Mouse (Mus musculus) thymus, adult 2 months (tissue): ENCODE data around the gene Nf1. TPM values are rescaled to one million over a fixed set of nuclear protein-coding genes. Genes with fewer than 3 reads are reported as not detected.

Experiments
- DNase-seq: peaks from one replicate; pipeline ENCODE4 v3.0.0; 2021
- H3K27ac ChIP-seq: fragments of 200-500 bp; 2 replicates; pipeline ENCODE4 v1.5.1; 2012; ENCODE audit warnings: low read length, control low read depth; ENCODE audit not compliant: control insufficient read depth, insufficient read depth
- H3K27me3 ChIP-seq: fragments of 200-500 bp; 2 replicates; pipeline ENCODE4 v1.6.1; 2012; ENCODE audit warnings: mild to moderate bottlenecking, low read length, moderate library complexity, mixed read lengths; ENCODE audit not compliant: control insufficient read depth, insufficient read depth
- H3K36me3 ChIP-seq: fragments of 200-500 bp; 2 replicates; pipeline ENCODE4 v1.6.1; 2012; ENCODE audit warnings: mild to moderate bottlenecking, low read length, moderate library complexity; ENCODE audit not compliant: control insufficient read depth, insufficient read depth
- H3K4me1 ChIP-seq: fragments of 200-500 bp; replicated peaks from 2 replicates; pipeline ENCODE4 v1.6.1; 2012; ENCODE audit warnings: low read length; ENCODE audit not compliant: control insufficient read depth, insufficient read depth
- H3K4me3 ChIP-seq: fragments of 200-500 bp; 2 replicates; pipeline ENCODE4 v1.5.1; 2012; ENCODE audit warnings: mild to moderate bottlenecking, low read length, control low read depth, moderate library complexity; ENCODE audit not compliant: control insufficient read depth, insufficient read depth
- CTCF ChIP-seq: fragments of 200-500 bp; IDR thresholded peaks from 2 replicates; pipeline ENCODE4 v1.5.1; 2012; ENCODE audit warnings: mild to moderate bottlenecking, control low read depth, low read length, moderate library complexity, borderline replicate concordance; ENCODE audit not compliant: control insufficient read depth, poor library complexity, insufficient read depth; ENCODE audit errors: extremely low read depth
- POLR2A ChIP-seq: fragments of 200-500 bp; IDR thresholded peaks from 2 replicates; pipeline ENCODE4 v1.6.1; 2012; ENCODE audit warnings: mild to moderate bottlenecking, low read length, control low read depth, moderate library complexity; ENCODE audit not compliant: control insufficient read depth, poor library complexity, insufficient read depth; ENCODE audit errors: extremely low read depth
- WGBS: fragments of 180-500 bp; shearing (Covaris S2); methylation state at CpG from one replicate; pipeline ENCODE4 v1.1.7; 2018; 5-methylcytosine and 5-hydroxymethylcytosine counted together
- polyA plus RNA-seq: library from polyadenylated mRNA; depleted of rRNA; stranded (reverse); fragments of >200 nt; gene quantifications from 2 replicates; pipeline ENCODE4 v1.2.3, GENCODE M21; 2012

Nf1 gene
- polyA plus RNA-seq, 1 experiment = 6.9 TPM

DNA sequence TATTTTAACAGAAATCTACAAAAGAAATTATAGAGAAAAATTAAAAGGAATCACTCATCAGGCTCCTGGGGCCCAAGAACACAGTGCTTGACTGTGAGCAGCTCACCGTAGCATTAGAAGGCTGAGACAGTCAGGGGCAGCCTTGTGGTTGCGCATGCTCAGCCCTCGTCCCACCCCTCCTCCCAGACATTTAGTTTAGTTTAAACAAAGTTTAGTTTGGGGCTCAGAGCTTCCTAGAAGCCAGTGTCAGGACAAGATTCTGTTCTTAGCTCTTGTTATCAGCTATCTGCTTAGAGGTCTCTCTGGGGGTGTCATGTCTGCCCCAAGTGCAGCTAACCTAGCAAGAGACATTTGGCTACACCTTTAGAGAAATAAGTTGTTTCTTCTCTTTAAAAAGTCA lies 189.1 kb downstream of the Nf1 start:
- DNase-seq = no peak
- Histone ChIP-seq H3K4me3 (no peak overlapping the region), H3K27me3 (no peaks in the 10 kb centered on the region), H3K36me3 (no peaks in the 10 kb centered on the region), H3K4me1 (peaks cover 30% of the 10 kb centered on the region), H3K27ac (peak overlapping the region; percentile 72; the same call in 1 of the 2 replicates)
- 32% methylated on average over 3 of the region's 3 CpGs for WGBS
- TF ChIP-seq POLR2A (no peak), CTCF (no peak)

DNA sequence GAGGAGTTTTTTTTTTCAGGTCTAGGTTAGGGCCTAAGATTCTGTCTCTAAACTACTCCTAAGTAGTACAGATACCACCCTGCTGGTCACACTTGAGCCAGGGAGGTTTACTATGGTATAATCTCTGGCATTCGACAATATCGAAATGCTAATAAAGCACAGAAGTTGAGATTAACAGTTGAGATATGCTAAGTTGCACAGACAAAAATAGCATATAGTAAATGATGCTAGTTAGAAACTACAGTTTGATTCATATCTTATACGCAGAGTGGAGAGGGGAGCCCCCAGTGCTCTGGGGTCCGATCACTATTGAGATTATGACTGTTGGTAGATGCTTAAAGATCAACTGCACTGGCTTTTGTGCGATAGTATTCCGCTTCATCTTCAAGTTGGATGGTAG lies 189.7 kb downstream of the Nf1 start:
- TF ChIP-seq POLR2A = no peak
- TF ChIP-seq CTCF = no peak
- Histone ChIP-seq H3K36me3 (no peaks in the 10 kb centered on the region), H3K4me1 (peaks cover 28% of the 10 kb centered on the region), H3K4me3 (no peak overlapping the region), H3K27ac (no peak overlapping the region), H3K27me3 (no peaks in the 10 kb centered on the region)
- DNase-seq = no peak
- 85% methylated on average over 6 of the region's 6 CpGs for WGBS

DNA sequence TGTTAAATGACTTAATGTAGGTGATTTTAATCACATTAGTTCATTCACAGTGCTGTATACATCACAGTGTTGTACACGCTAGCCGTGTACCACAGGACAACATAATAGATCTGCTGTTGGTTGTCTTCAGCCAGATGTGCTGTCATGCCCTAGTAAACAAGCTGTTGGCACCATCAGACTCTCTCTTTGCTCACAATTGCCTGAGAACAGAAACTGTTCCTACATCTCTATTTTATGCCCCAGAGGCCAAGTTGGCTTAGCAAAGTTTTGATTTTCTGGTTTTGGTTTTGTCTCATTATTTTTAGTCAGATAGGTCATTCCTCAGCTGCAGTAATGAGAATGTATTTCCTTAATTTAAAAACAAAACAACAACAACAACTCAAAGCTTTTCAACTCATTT lies 190.2 kb downstream of the Nf1 start:
- no peaks in the 10 kb centered on the region for H3K27me3 ChIP-seq
- H3K4me1 ChIP-seq = peaks cover 25% of the 10 kb centered on the region
- H3K36me3 ChIP-seq = no peaks in the 10 kb centered on the region
- 93% methylated on average over 2 of the region's 2 CpGs for WGBS
- H3K27ac ChIP-seq = no peak overlapping the region; the same call in 1 of the 2 replicates
- DNase-seq = no peak
- H3K4me3 ChIP-seq = no peak overlapping the region
- TF ChIP-seq POLR2A (no peak), CTCF (no peak)

DNA sequence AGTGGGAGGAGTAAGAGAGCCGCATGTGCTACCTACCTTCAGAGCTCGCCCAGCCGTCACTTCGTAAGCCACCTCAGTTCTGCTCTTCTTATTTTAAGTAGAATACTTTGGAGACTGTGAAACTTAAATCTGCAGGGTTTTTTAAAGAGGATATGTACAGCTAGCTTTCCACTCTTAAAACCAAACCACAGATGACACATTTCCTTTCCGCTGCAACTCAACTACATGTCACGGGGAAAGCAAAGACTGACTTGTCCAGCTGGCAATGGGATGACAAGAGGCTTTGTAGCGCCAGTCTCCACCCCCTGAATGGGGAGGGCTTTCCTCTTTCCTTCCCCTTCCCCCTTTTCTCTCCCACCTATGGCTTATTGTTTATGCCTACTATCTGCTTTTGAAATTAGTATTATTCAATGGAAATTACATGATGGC lies 190.9 kb downstream of the Nf1 start, which contains the start of the genes Evi2 and Evi2a:
TSS of gene Evi2 (minus strand) at position 257 of the 429 bp plus-strand sequence.
TSS of gene Evi2a (minus strand) at position 277 of the 429 bp plus-strand sequence.
- peaks cover 23% of the 10 kb centered on the region for H3K4me1 ChIP-seq
- peak within 1 kb of the TSS; percentile 75 for H3K27ac ChIP-seq
- H3K4me3 ChIP-seq = no peak within 1 kb of the TSS
- TF ChIP-seq POLR2A (no peak), CTCF (no peak)
- DNase-seq = peak; percentile 33
- H3K27me3 ChIP-seq = no peaks in the 10 kb centered on the region
- WGBS = 6% methylated on average over 7 of the region's 7 CpGs
- no peaks in the 10 kb centered on the region for H3K36me3 ChIP-seq

DNA sequence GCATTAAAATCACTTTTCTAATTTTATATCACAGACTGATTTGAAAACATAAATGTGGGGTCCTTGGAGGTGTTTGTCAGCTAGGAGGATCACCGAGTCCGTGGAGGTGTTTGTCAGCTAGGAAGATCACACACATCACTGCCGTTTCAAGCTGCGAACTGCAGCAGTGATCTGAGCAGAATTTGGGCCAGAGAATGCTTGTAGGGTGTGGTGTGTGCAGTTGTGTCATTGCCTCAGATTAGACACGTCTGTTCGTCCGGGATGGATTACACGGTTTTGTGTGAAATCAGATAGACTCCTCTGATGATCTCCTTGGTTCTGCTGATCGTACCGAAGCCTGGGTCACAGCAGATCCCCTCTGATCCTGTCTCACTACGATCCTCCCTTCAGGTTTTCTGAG lies 191.3 kb downstream of the Nf1 start:
- no peaks in the 10 kb centered on the region for H3K27me3 ChIP-seq
- peaks cover 23% of the 10 kb centered on the region for H3K4me1 ChIP-seq
- 57% methylated on average over 11 of the region's 11 CpGs for WGBS
- DNase-seq = no peak
- no peak for TF ChIP-seq POLR2A
- no peak for TF ChIP-seq CTCF
- H3K4me3 ChIP-seq = no peak overlapping the region
- H3K36me3 ChIP-seq = no peaks in the 10 kb centered on the region
- H3K27ac ChIP-seq = no peak overlapping the region

DNA sequence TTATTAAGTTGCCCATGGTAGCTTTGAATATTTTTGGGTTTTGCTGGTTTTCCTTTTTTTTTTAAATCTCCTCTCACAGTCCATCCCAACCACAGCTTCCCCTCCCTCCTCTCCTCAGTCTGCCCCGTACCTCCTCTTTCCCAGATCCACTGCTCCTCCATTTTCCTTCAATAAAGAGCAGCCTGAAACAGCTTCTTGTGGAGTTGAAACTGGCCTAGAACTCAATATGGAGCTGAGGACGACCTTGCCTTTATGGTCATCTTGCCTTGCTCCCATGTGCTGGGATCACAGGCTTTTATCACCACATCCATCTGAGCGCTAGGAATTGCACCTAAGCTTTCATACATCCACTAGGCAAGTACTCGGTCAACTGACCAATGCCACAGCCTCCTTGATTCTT lies 192.0 kb downstream of the Nf1 start:
- Histone ChIP-seq H3K4me1 (peaks cover 23% of the 10 kb centered on the region), H3K27ac (no peak overlapping the region), H3K36me3 (no peaks in the 10 kb centered on the region), H3K27me3 (no peaks in the 10 kb centered on the region), H3K4me3 (no peak overlapping the region)
- no peak for TF ChIP-seq CTCF
- WGBS = 94% methylated on average over 4 of the region's 4 CpGs
- DNase-seq = no peak

DNA sequence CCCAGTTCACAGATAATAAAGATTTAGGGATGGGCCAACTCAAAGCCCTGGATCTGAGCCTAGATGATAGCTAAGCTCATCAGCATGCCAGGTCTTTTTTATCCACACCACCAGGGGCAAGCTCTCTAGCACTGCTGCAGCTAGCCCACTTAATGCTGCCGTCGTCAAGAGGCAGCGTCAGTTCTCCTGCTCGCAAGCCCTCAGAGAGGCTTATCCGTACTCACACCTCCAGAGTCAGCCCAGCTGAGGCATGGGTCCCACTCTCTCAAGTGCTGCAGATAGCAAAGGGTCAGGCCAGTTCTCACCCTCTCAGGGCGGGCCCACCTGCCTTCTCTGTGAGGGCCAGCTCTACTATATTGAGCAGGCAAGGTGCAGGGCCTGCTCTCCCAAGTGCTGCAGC lies 193.8 kb downstream of the Nf1 start:
- no peak for DNase-seq
- H3K36me3 ChIP-seq = no peaks in the 10 kb centered on the region
- TF ChIP-seq POLR2A = no peak
- no peak for TF ChIP-seq CTCF
- no peak overlapping the region for H3K4me3 ChIP-seq
- H3K27me3 ChIP-seq = no peaks in the 10 kb centered on the region
- H3K4me1 ChIP-seq = peaks cover 10% of the 10 kb centered on the region
- WGBS = 96% methylated on average over 6 of the region's 6 CpGs
- H3K27ac ChIP-seq = no peak overlapping the region
